Mouse (Mus musculus) thymus, adult 2 months (tissue): ENCODE measurements around the gene Ccnd2. TPM values are rescaled to one million over a fixed set of nuclear protein-coding genes. Genes with fewer than 3 reads are reported as not detected.

ENCODE experiments used
- DNase-seq: peaks from one replicate; pipeline ENCODE4 v3.0.0; 2021
- H3K27ac ChIP-seq: fragments of 200-500 bp; 2 replicates; pipeline ENCODE4 v1.5.1; 2012; ENCODE audit warnings: low read length, control low read depth; ENCODE audit not compliant: control insufficient read depth, insufficient read depth
- H3K27me3 ChIP-seq: fragments of 200-500 bp; 2 replicates; pipeline ENCODE4 v1.6.1; 2012; ENCODE audit warnings: mild to moderate bottlenecking, low read length, moderate library complexity, mixed read lengths; ENCODE audit not compliant: control insufficient read depth, insufficient read depth
- H3K36me3 ChIP-seq: fragments of 200-500 bp; 2 replicates; pipeline ENCODE4 v1.6.1; 2012; ENCODE audit warnings: mild to moderate bottlenecking, low read length, moderate library complexity; ENCODE audit not compliant: control insufficient read depth, insufficient read depth
- H3K4me1 ChIP-seq: fragments of 200-500 bp; replicated peaks from 2 replicates; pipeline ENCODE4 v1.6.1; 2012; ENCODE audit warnings: low read length; ENCODE audit not compliant: control insufficient read depth, insufficient read depth
- H3K4me3 ChIP-seq: fragments of 200-500 bp; 2 replicates; pipeline ENCODE4 v1.5.1; 2012; ENCODE audit warnings: mild to moderate bottlenecking, low read length, control low read depth, moderate library complexity; ENCODE audit not compliant: control insufficient read depth, insufficient read depth
- CTCF ChIP-seq: fragments of 200-500 bp; IDR thresholded peaks from 2 replicates; pipeline ENCODE4 v1.5.1; 2012; ENCODE audit warnings: mild to moderate bottlenecking, control low read depth, low read length, moderate library complexity, borderline replicate concordance; ENCODE audit not compliant: control insufficient read depth, poor library complexity, insufficient read depth; ENCODE audit errors: extremely low read depth
- POLR2A ChIP-seq: fragments of 200-500 bp; IDR thresholded peaks from 2 replicates; pipeline ENCODE4 v1.6.1; 2012; ENCODE audit warnings: mild to moderate bottlenecking, low read length, control low read depth, moderate library complexity; ENCODE audit not compliant: control insufficient read depth, poor library complexity, insufficient read depth; ENCODE audit errors: extremely low read depth
- WGBS: fragments of 180-500 bp; shearing (Covaris S2); methylation state at CpG from one replicate; pipeline ENCODE4 v1.1.7; 2018; 5-methylcytosine and 5-hydroxymethylcytosine counted together
- polyA plus RNA-seq: library from polyadenylated mRNA; depleted of rRNA; stranded (reverse); fragments of >200 nt; gene quantifications from 2 replicates; pipeline ENCODE4 v1.2.3, GENCODE M21; 2012

Gene Ccnd2
- polyA plus RNA-seq, 1 experiment = 73.0 TPM

DNA sequence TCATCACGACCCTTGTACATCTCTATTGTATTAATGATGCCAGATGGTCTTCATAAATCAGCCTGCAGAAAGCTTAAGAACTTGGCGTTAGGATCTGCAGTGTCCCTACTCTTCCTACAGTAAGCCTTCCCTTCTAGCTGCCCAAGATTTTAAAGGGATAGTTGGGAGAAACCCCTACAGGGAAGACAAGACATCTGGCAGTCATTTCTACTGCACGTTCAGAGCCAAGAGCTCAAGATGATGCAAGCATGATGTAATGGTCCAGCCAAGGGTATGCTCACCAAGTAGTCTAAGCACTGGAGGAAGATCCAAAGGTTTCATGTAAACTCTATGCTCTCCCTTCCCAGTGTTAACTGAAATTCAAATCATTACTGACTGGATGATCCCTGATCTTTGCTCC lies 19.3 kb downstream of the Ccnd2 start:
- Histone ChIP-seq H3K4me1 (no peaks in the 10 kb centered on the region), H3K27me3 (no peaks in the 10 kb centered on the region), H3K4me3 (no peak overlapping the region), H3K36me3 (no peaks in the 10 kb centered on the region), H3K27ac (no peak overlapping the region)
- DNase-seq = no peak
- 95% methylated on average over 3 of the region's 3 CpGs for WGBS
- no peak for TF ChIP-seq POLR2A
- no peak for TF ChIP-seq CTCF

DNA sequence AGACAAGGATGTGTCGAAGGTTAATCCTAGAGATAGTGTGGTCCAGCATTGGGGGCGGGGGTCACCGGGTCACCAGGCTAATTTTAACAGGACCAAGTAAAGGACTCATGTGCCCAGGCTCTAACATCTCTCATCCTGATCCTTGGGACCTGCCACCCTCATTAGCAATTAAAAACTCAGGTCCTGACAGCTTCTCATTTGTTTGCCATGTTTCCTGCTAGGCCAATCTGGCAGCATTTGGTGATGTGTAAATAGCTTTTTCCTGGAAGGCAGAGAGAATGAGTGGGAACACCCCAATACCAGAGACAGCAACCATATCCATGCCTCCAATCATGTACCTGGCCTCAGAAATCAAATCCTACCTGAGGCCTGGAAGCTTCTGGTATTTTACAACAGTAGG lies 20.0 kb downstream of the Ccnd2 start:
- 92% methylated on average over 3 of the region's 3 CpGs for WGBS
- H3K36me3 ChIP-seq = no peaks in the 10 kb centered on the region

DNA sequence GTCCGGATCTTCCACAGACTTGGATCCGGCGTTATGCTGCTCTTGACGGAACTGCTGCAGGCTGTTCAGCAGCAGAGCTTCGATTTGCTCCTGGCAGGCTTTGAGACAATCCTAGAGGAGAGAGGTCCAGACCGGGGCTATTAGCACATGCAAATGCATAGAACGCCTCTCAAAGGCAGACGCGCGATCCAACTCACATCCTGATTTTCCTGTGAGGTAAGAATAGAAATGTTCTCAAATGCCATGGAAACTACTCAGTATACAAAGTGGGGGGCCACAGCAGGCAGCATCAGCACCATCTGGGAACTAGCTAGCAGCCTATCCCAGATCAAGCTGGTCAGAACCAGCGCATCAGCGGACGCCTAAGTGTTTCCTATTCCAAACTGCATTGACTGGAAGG lies 21.6 kb downstream of the Ccnd2 start:
- no peak for TF ChIP-seq POLR2A
- Histone ChIP-seq H3K4me1 (no peaks in the 10 kb centered on the region), H3K4me3 (no peak overlapping the region), H3K27ac (no peak overlapping the region), H3K36me3 (no peaks in the 10 kb centered on the region), H3K27me3 (no peaks in the 10 kb centered on the region)
- WGBS = 96% methylated on average over 13 of the region's 13 CpGs
- DNase-seq = no peak

More for the DNA sequence above, 20.0 kb downstream of the Ccnd2 start:
- Histone ChIP-seq H3K4me3 (no peak overlapping the region), H3K4me1 (no peaks in the 10 kb centered on the region), H3K27me3 (no peaks in the 10 kb centered on the region), H3K27ac (no peak overlapping the region)
- DNase-seq = no peak
- TF ChIP-seq CTCF (no peak), POLR2A (no peak)

DNA sequence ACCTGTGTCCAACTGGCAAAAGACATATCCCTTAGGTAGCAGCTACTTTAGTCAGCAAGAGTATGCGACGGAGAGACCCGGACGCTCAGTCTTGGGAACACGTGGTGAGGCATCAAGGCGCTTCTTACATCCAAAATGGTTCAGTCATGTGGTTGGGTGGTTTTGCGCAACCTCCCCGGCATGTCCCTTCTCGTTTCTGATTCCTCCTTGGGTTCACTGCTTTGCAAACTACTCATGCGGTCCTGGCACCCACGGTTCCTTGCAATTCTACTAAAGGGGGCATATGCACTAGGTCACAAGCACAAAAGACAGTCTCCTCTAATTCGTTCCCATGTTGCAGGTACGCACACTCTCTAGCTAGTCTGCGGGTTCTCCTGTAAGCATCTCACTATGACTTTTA lies 22.3 kb downstream of the Ccnd2 start:
- no peak for DNase-seq
- Histone ChIP-seq H3K36me3 (no peaks in the 10 kb centered on the region), H3K27me3 (no peaks in the 10 kb centered on the region), H3K4me1 (no peaks in the 10 kb centered on the region), H3K4me3 (no peak overlapping the region), H3K27ac (no peak overlapping the region)
- 94% methylated on average over 14 of the region's 14 CpGs for WGBS
- TF ChIP-seq POLR2A (no peak), CTCF (no peak)

DNA sequence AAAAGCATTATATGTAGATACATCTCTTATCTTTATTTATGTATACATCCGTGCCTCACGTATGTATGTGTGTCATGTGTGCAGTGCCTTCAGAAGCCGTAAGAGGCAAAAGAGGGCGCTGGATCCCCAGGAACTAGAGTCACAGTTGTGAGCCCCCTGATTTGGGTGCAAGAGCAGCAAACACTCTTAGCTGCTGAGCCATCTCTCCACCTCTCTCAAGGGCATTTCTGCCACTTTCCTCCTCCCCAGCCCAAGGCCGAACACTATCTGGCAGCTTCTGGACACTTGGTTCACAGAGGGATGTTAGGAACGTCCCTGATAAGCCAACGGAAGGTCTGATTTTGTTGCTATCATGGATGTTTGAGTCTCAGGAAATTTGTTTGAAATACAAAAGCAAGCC lies 28.5 kb downstream of the Ccnd2 start:
- H3K27me3 ChIP-seq = no peaks in the 10 kb centered on the region
- 94% methylated on average over 7 of the region's 7 CpGs for WGBS
- no peak for DNase-seq

DNA sequence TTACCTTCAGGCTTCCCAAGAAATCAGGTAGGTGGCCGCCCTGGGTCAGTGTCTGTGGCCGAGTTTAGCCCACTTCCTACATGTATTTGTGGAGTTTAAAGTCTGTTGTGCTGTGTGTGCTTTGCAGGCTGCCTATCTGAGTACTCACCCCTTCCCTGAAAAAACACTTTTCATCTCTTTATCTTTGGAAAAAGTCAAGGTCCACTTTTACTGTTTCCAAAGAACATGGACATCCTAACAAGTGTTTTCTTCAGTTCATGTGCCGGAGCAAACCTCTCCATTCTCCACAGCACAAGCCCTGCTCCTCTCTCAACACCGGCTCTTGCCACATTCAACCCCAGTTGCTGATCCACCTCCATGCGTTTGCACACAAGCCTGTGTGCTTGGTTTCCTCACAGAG lies 29.0 kb downstream of the Ccnd2 start:
- 88% methylated on average over 5 of the region's 5 CpGs for WGBS
- H3K36me3 ChIP-seq = no peaks in the 10 kb centered on the region
- no peak overlapping the region for H3K4me3 ChIP-seq
- TF ChIP-seq CTCF = no peak
- no peak for TF ChIP-seq POLR2A
- no peaks in the 10 kb centered on the region for H3K4me1 ChIP-seq
- no peaks in the 10 kb centered on the region for H3K27me3 ChIP-seq
- H3K27ac ChIP-seq = no peak overlapping the region
- DNase-seq = no peak

More for the DNA sequence above, 28.5 kb downstream of the Ccnd2 start:
- Histone ChIP-seq H3K4me1 (no peaks in the 10 kb centered on the region), H3K27ac (no peak overlapping the region), H3K36me3 (no peaks in the 10 kb centered on the region), H3K4me3 (no peak overlapping the region)
- no peak for TF ChIP-seq CTCF
- no peak for TF ChIP-seq POLR2A

DNA sequence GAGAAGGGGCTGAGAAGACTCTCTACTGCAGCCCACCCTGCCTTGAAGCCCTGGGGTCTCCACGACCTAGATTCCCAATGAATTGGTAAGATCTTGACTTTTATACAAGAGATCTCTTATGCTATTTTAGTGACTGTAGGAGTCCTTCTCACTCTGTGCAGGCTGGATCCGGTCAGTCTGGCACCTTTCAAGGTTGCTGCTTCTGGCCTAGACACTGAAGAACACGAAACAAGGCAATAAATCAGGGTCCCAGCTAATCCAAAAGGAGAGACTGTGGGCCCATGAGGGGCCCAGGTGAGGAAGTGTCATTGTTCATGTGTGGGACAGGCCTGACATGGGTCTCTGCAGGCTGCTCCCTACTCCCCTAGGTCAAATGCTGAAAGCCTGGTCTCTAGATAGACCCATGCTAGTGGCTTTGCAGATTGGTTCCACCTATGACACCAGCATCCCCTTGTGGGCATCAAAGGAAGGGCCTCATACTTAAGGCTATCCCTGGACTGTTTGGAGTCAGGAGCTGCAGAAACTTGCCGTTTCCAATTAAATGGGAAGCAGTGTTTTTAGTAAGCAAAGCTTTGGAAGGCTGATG lies 29.7 kb downstream of the Ccnd2 start:
- Histone ChIP-seq H3K4me1 (no peaks in the 10 kb centered on the region), H3K27me3 (no peaks in the 10 kb centered on the region), H3K36me3 (no peaks in the 10 kb centered on the region), H3K4me3 (no peak overlapping the region), H3K27ac (no peak overlapping the region)
- WGBS = 81% methylated on average over 4 of the region's 4 CpGs
- TF ChIP-seq POLR2A = no peak
- TF ChIP-seq CTCF = no peak
- no peak for DNase-seq
